Mouse (Mus musculus) lung, adult 2 months (tissue): Measurements from ENCODE around the gene Cdca7. TPM values are rescaled to one million over a fixed set of nuclear protein-coding genes. Genes with fewer than 3 reads are reported as not detected.

ENCODE experiments used
- DNase-seq: peaks from one replicate; pipeline ENCODE4 v3.0.0; 2022
- H3K4me1 ChIP-seq: fragments of 200-500 bp; 2 replicates; pipeline ENCODE4 v1.6.1; 2011; ENCODE audit warnings: low read length; ENCODE audit not compliant: control insufficient read depth, insufficient read depth
- H3K4me3 ChIP-seq: fragments of 200-500 bp; replicated peaks from 2 replicates; pipeline ENCODE3; 2011; ENCODE audit warnings: low read depth, mild to moderate bottlenecking, control low read depth, low read length; ENCODE audit errors: extremely low read depth
- CTCF ChIP-seq: fragments of 200-500 bp; IDR thresholded peaks from 2 replicates; pipeline ENCODE4 v1.5.1; 2011; ENCODE audit warnings: mild to moderate bottlenecking, low read length, control low read depth; ENCODE audit not compliant: insufficient read depth
- POLR2A ChIP-seq: fragments of 200-500 bp; IDR thresholded peaks from 2 replicates; pipeline ENCODE4 v1.6.1; 2011; ENCODE audit warnings: low read depth, mild to moderate bottlenecking, control low read depth, low read length, borderline replicate concordance; ENCODE audit errors: extremely low read depth
- WGBS: fragments of 180-500 bp; shearing (Covaris S2); methylation state at CpG from one replicate; pipeline ENCODE4 v1.1.7; 2018; 5-methylcytosine and 5-hydroxymethylcytosine counted together
- polyA plus RNA-seq: library from polyadenylated mRNA; depleted of rRNA; stranded (reverse); fragments of >200 nt; gene quantifications from 2 replicates; pipeline ENCODE4 v1.2.3, GENCODE M21; 2012

The Cdca7 gene
- polyA plus RNA-seq, 1 experiment, result 8.1 TPM

DNA sequence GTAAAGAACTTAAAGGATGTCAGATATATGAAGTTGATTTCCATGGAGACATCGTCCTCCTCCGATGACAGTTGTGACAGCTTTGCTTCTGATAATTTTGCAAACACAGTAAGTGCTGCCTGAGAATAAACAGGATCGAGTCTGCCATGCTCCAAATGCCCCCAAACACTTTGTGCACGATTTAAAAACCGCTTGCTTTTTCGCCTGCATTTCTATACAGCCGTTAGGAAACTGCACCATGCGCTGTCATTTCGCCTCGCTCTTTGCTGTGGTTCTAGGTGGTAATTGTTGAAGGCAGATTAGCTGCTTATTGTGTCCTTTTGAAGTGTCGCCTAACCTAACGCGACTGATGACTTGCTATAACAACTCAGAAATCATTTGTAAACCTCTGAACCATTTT is 3.0 kb downstream of the Cdca7 start:
- Histone ChIP-seq H3K4me3 (no peak overlapping the region), H3K4me1 (peaks cover 5% of the 10 kb centered on the region)
- TF ChIP-seq CTCF (no peak), POLR2A (no peak)
- 83% methylated on average over 13 of the region's 13 CpGs for WGBS
- no peak for DNase-seq

DNA sequence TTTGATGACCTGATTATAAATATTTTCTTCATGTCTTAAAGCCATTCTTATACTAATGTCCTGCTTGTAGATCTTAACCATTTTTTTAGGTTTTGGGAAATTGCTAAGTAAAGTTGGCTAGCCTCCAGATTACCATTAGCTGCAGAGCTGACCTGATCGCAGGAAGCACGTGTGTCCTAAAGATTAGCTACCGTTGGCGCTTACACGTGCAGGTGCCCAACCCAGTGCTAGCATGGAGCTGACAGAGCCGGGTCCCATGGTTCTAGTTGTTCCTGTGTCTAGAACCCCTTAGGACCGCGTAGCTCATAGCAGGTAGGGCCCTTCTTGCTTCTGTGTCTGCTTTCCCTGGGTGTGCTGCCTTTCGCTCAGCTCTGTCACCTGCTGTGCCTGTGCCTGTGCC is 3.9 kb downstream of the Cdca7 start:
- no peak for DNase-seq
- H3K4me1 ChIP-seq, result peaks cover 5% of the 10 kb centered on the region
- 87% methylated on average over 9 of the region's 9 CpGs for WGBS
- no peak overlapping the region for H3K4me3 ChIP-seq
- no peak for TF ChIP-seq CTCF
- no peak for TF ChIP-seq POLR2A

DNA sequence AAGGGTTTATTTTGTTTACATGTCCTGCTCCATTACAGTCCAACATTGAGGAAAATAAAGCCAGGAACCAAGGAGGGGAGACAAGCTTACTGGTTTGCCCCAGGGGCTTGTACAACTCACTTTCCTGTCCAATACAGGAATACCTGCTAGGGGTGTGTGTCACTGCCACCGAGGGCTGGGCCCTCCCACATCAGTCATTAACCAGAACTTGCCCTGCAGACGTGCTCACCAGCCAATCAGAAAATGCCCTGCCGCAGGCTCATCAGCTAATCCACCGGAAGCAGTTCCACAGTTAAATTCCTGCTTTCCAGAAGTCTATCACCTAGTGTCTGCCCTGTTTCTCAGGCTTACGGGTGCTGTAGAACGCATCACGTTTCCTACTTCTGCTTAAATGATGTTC is 15.7 kb downstream of the Cdca7 start:
- TF ChIP-seq POLR2A, result no peak
- no peak for TF ChIP-seq CTCF
- no peaks in the 10 kb centered on the region for H3K4me1 ChIP-seq
- WGBS, result 59% methylated on average over 7 of the region's 7 CpGs
- H3K4me3 ChIP-seq, result no peak overlapping the region
- DNase-seq, result no peak

DNA sequence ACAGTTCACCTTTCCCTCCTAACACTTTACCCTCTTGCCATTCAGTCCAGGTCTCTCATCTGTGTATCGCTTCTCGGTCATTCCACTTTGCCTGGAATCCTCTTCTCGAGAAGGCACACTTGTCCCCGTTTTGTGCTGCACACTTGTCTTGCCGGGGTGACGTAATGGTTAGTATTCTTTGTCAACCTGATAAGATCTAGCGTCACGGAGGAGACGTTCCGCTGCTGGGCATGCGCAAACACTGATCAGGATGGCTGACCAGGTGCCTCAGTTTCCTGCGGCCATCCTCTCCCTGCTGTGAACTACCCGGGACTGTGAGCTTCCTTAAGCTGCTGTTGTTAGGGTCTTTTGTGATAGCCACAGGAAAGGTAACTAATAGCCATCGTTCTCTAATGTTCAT is 17.1 kb downstream of the Cdca7 start:
- H3K4me1 ChIP-seq, result peaks cover 2% of the 10 kb centered on the region; the same call in 1 of the 2 replicates
- peak overlapping the region; percentile 33 for H3K4me3 ChIP-seq
- 19% methylated on average over 14 of the region's 14 CpGs for WGBS

DNA sequence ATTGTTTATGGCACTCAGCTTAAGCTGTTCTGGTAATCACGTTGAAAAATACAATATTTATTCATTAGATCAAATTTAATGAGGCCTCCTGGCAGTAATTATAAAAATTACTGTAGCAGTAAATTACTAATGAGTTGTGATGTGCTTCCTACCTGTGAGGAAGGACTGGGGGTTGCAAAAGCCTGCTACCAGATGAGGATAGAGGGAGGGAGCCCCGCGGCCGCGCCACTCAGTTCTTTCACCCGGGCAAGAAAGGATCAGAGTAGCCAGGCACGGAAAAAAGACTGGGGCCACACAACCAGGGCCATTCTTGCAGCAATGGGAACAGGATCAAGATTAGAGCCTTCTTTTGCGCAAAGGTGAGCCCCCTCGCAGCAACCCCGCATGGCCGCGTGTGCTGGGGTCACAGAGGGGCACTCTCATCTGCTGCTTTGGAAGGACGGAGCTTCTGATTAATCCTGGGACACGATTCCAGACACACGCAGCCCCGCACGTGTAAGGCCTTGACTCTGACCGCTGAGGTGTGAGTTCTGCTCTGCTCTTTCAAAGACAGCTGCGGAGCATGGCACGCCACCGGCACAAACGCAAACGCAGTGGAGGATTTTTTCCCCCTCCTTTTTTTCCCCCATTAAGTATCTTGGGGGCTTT is 23.2 kb downstream of the Cdca7 start:
- no peak for DNase-seq
- WGBS, result 48% methylated on average over 23 of the region's 23 CpGs
- peaks cover 2% of the 10 kb centered on the region; the same call in 1 of the 2 replicates for H3K4me1 ChIP-seq
- TF ChIP-seq CTCF (no peak), POLR2A (no peak)
- no peak overlapping the region for H3K4me3 ChIP-seq

More for the DNA sequence above, 17.1 kb downstream of the Cdca7 start:
- no peak for DNase-seq
- TF ChIP-seq POLR2A, result no peak
- TF ChIP-seq CTCF, result no peak

DNA sequence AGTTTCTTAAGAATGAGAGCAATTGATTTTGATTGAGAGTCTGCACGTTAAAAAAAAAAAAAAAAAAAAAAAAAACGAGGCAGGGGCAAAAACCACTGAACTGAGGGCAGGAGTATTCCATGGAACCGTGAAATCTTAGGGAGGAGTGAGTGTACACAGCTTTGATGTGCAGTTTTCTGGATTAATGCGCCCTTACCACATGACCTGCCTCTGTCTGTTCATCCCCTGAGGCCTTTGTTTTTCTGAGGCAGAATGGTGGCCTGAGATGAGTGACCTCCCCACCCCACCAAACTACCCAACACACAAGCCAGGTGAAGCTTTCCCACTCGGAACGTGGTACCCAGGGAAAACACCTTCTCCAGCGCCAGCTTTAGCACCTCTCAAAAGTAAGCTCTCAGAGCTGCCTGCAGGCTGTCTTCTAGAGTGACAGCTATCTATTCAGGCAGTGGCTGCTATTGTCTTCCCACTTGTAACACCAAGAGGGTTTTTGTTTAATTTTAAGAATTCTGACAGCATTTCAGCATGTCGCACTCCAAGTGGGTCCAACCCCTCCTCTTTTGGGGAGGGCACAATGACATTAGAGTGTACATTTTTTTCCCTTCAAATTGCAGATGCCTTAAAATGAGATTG is 23.9 kb downstream of the Cdca7 start:
- Histone ChIP-seq H3K4me1 (peaks cover 2% of the 10 kb centered on the region; the same call in 1 of the 2 replicates), H3K4me3 (no peak overlapping the region)
- WGBS, result 59% methylated on average over 8 of the region's 8 CpGs
- no peak for TF ChIP-seq POLR2A
- TF ChIP-seq CTCF, result no peak
- no peak for DNase-seq

DNA sequence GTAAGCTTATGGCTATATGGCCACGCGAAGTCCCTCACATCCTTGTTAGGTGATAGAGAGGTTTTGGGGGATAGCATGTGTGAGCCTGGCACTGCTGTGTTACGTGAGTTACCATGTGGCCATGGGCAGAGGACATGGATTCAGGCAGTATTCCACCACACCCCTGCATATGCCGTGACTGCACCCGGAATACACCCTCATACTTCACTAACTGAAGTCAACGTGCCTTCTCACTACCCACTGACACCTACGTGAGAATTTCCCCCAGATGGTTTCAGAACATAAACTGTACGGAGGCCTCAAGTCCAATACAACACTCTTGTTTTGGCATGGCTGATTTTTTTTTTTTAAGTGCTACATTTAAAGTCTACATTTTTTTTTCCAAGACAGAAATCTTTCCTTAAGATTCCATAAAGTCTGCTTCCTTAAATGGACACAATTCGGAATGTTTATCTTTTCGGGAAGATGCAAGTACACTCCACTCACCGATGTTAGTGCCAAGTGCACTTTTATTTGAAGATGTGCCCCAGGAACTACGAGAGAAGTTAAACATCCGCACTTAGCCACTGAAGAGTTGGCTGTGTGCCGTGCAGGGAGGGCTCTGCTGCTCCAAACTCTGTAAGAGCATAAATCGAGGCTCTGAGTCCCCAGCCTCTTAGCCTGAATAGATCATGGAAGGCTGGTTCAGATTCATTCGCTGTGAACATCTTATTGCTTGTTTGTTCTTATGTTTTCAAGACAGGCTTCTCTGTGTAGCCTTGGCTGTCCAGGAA is 26.3 kb downstream of the Cdca7 start:
- DNase-seq, result no peak

DNA sequence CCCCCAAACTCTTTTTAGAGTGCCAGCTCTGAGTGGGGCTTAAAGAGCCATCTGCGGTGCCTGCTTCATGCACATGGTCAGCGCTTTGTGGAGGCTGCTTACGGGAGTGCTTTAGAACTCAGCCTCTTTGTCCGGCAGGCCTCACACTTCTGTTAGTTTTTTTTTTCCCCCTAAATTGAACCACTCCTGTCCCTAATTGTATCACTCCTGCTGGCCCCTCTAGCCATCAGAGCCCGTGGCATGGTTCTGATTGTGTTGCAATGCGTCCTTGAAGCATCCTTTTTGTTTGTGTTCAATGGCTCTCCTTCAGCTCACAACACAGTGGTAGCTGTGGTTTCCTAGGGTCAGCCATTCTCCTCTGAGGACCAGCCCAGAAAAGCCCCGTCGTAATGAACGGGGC is 27.7 kb downstream of the Cdca7 start:
- no peak overlapping the region for H3K4me3 ChIP-seq
- 74% methylated on average over 9 of the region's 9 CpGs for WGBS
- no peak for DNase-seq
- no peak for TF ChIP-seq POLR2A
- TF ChIP-seq CTCF, result no peak
- H3K4me1 ChIP-seq, result no peaks in the 10 kb centered on the region

More for the DNA sequence above, 26.3 kb downstream of the Cdca7 start:
- H3K4me1 ChIP-seq, result peaks cover 2% of the 10 kb centered on the region; the same call in 1 of the 2 replicates
- no peak overlapping the region for H3K4me3 ChIP-seq
- TF ChIP-seq POLR2A (no peak), CTCF (no peak)
- 47% methylated on average over 16 of the region's 16 CpGs for WGBS

DNA sequence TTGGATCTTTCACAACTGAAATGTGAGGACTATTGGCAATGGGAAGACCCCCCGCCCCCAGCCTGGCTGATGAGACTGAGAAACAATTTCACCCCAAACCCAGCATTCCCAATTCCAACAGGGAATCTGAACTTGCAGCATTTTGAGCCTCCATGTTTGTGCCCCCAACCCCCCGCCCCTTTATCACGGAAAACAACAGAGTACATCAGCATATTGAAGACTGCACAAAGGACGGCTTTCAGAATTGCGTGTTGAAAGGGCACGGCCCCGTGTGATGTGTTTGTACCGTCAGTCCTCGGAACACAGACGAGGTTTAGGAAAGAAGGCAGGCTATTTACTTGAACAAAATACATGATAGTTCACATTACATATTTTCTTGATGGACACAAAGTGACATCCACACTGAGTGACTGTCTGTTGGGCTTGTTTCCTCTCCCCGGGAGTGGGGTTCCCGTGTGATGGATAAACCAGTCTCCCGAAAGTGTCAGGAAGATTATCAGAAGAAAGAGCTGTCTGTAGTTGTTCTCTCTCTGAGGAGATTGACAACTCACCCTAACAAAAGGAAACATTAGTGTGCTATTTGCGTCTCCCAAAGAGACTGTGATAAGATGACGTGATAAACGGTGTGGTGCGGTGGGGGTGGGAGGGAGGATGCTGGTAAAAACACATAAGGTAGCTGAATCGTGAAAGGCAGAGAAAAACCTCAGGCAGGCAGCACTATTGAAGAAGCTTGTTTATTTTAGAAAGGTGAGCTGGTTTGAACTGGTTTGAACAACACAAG is 32.1 kb downstream of the Cdca7 start:
- Histone ChIP-seq H3K4me3 (no peak overlapping the region), H3K4me1 (no peaks in the 10 kb centered on the region)
- no peak for DNase-seq
- 32% methylated on average over 18 of the region's 18 CpGs for WGBS
- no peak for TF ChIP-seq POLR2A
- TF ChIP-seq CTCF, result no peak

DNA sequence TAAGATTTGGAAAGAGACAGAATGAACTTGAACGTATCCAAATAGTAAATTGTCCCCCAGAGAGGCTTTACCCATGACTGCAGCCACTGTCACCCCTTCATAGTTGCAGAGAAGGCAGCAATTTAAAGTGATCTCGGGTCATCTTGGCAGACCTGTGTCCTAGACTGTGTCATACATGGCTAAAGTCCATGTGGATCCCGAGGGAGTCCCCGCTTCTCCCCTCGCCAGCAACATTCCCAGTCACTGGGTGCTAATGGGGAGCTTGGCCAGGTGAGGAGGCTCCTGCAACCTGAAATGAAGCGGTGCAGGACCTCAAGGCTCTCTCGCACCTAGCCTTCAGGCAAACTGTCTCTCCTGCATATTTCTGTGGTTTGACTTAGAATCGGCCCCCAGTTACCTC is 32.9 kb downstream of the Cdca7 start:
- no peak for DNase-seq
- WGBS, result 72% methylated on average over 8 of the region's 8 CpGs
- no peak overlapping the region for H3K4me3 ChIP-seq
- H3K4me1 ChIP-seq, result no peaks in the 10 kb centered on the region
- TF ChIP-seq POLR2A (no peak), CTCF (no peak)
